Mouse (Mus musculus) heart, postnatal 0 days (tissue): ENCODE measurements around the gene Jazf1.

Experiments
- CTCF ChIP-seq: IDR thresholded peaks from 2 replicates; pipeline ENCODE4 v1.5.1; 2016; ENCODE audit warnings: antibody characterized with exemption, control low read depth, low read depth
- EP300 ChIP-seq: IDR thresholded peaks from 2 replicates; pipeline ENCODE4 v1.6.1; 2016; ENCODE audit warnings: antibody characterized with exemption, low read depth

- TF ChIP-seq CTCF (no peak), EP300 (no peak)
These were observed 206.5 kb downstream of the Jazf1 start for GRCm38 (mm10) chr6:52861928-52862327.
